Mouse (Mus musculus) liver, adult 2 months (tissue): ENCODE data around the gene Sobp.

Experiments used
- CTCF ChIP-seq: fragments of 200-500 bp; IDR thresholded peaks from 2 replicates; pipeline ENCODE4 v1.5.1; 2011; ENCODE audit warnings: low read depth, low read length, control low read depth
- POLR2A ChIP-seq: fragments of 200-500 bp; IDR thresholded peaks from 2 replicates; pipeline ENCODE4 v1.6.1; 2011; ENCODE audit warnings: low read length, control low read depth; ENCODE audit not compliant: insufficient read depth; ENCODE audit errors: extremely low read depth

- TF ChIP-seq POLR2A (no peak), CTCF (no peak)
These were observed 7.5 kb downstream of the Sobp start for GRCm38 (mm10) chr10:43166817-43167216.
